Mouse (Mus musculus): Measurements from ENCODE around the gene Vmn1r113.
"Not testable (repeated sequence)": the region's sequence is repeated elsewhere in the genome, so short reads cannot be mapped to it uniquely, and the experiment has no call there.

GRCm38 (mm10) chr7:20770885-20771284 lies 16.2 kb upstream of the Vmn1r113 start, which contains the start of gene Vmn1r112:
- TF ChIP-seq GATA1, TAL1 (IDR thresholded peaks at IDR 0.05; ENCODE audit: low read length): not testable (repeated sequence)

All from erythroblast, embryonic 14.5 days (primary cell).